Mouse (Mus musculus): ENCODE data around the gene Cdkl2. TPM values are rescaled to one million over a fixed set of nuclear protein-coding genes. Genes with fewer than 3 reads are reported as not detected.
A peak's percentile ranks its signal among the peaks of the same experiment; 100 is the strongest.

Gene Cdkl2
- polyA plus RNA-seq, 1 experiment from 2014 or later: 3.1 TPM

GRCm38 (mm10) chr5:92042377-92043348 lies 1.0 kb downstream of the Cdkl2 start:
- H3K36me3 ChIP-seq (ENCODE audit: inconsistent target): no peaks in the 10 kb centered on the region
- peak overlapping the region; percentile 61 for H3K27ac ChIP-seq
- peak overlapping the region; percentile 71 for H3K4me3 ChIP-seq (ENCODE audit: inconsistent target)
- WGBS (ENCODE audit: missing documents): under 1% methylated on average over 67 of the region's 68 CpGs
- no peaks in the 10 kb centered on the region for H3K79me2 ChIP-seq (ENCODE audit: inconsistent target)

- 31% methylated on average over 2 of the region's 2 CpGs for WGBS (ENCODE audit: missing documents)
- H3K27ac ChIP-seq: no peak overlapping the region
- H3K79me2 ChIP-seq (ENCODE audit: inconsistent target): no peaks in the 10 kb centered on the region
- H3K36me3 ChIP-seq (ENCODE audit: inconsistent target): no peaks in the 10 kb centered on the region
- no peak overlapping the region for H3K4me3 ChIP-seq (ENCODE audit: inconsistent target)
Measured at GRCm38 (mm10) chr5:92019960-92020359, 23.7 kb downstream of the Cdkl2 start.

GRCm38 (mm10) chr5:92011756-92012155 lies 31.9 kb downstream of the Cdkl2 start:
- Histone ChIP-seq H3K79me2 (ENCODE audit: inconsistent target) (no peaks in the 10 kb centered on the region), H3K36me3 (ENCODE audit: inconsistent target) (no peaks in the 10 kb centered on the region), H3K4me3 (ENCODE audit: inconsistent target) (no peak overlapping the region), H3K27ac (no peak overlapping the region)
- 92% methylated on average over 7 of the region's 7 CpGs for WGBS (ENCODE audit: missing documents)

- WGBS (ENCODE audit: missing documents): 77% methylated on average over 2 of the region's 2 CpGs
- Histone ChIP-seq H3K4me3 (ENCODE audit: inconsistent target) (no peak overlapping the region), H3K27ac (no peak overlapping the region), H3K79me2 (ENCODE audit: inconsistent target) (no peaks in the 10 kb centered on the region), H3K36me3 (ENCODE audit: inconsistent target) (no peaks in the 10 kb centered on the region)
Measured at GRCm38 (mm10) chr5:92009827-92010226, 33.9 kb downstream of the Cdkl2 start.

GRCm38 (mm10) chr5:92003011-92003410 lies 40.7 kb downstream of the Cdkl2 start:
- no peaks in the 10 kb centered on the region for H3K36me3 ChIP-seq (ENCODE audit: inconsistent target)
- H3K27ac ChIP-seq: no peak overlapping the region
- 64% methylated on average over 2 of the region's 2 CpGs for WGBS (ENCODE audit: missing documents)
- H3K79me2 ChIP-seq (ENCODE audit: inconsistent target): no peaks in the 10 kb centered on the region
- H3K4me3 ChIP-seq (ENCODE audit: inconsistent target): no peak overlapping the region

GRCm38 (mm10) chr5:92000770-92001169 lies 42.9 kb downstream of the Cdkl2 start:
- Histone ChIP-seq H3K27ac (no peak overlapping the region), H3K79me2 (ENCODE audit: inconsistent target) (no peaks in the 10 kb centered on the region), H3K4me3 (ENCODE audit: inconsistent target) (no peak overlapping the region), H3K36me3 (ENCODE audit: inconsistent target) (no peaks in the 10 kb centered on the region)
- WGBS (ENCODE audit: missing documents): 12% methylated on average over 2 of the region's 2 CpGs

- H3K27ac ChIP-seq: no peak overlapping the region
- H3K79me2 ChIP-seq (ENCODE audit: inconsistent target): no peaks in the 10 kb centered on the region
- 84% methylated on average over 8 of the region's 13 CpGs for WGBS (ENCODE audit: missing documents)
- H3K4me3 ChIP-seq (ENCODE audit: inconsistent target): no peak overlapping the region
- no peaks in the 10 kb centered on the region for H3K36me3 ChIP-seq (ENCODE audit: inconsistent target)
Measured at GRCm38 (mm10) chr5:91994546-91994945, 49.1 kb downstream of the Cdkl2 start.

GRCm38 (mm10) chr5:91993061-91993460 lies 50.6 kb downstream of the Cdkl2 start:
- WGBS (ENCODE audit: missing documents): 89% methylated on average over 2 of the region's 2 CpGs
- H3K36me3 ChIP-seq (ENCODE audit: inconsistent target): no peaks in the 10 kb centered on the region
- H3K27ac ChIP-seq: no peak overlapping the region
- H3K4me3 ChIP-seq (ENCODE audit: inconsistent target): no peak overlapping the region
- H3K79me2 ChIP-seq (ENCODE audit: inconsistent target): no peaks in the 10 kb centered on the region

- WGBS (ENCODE audit: missing documents): 88% methylated on average over 5 of the region's 6 CpGs
- no peak overlapping the region for H3K27ac ChIP-seq
- H3K79me2 ChIP-seq (ENCODE audit: inconsistent target): no peaks in the 10 kb centered on the region
- no peaks in the 10 kb centered on the region for H3K36me3 ChIP-seq (ENCODE audit: inconsistent target)
- H3K4me3 ChIP-seq (ENCODE audit: inconsistent target): no peak overlapping the region
Measured at GRCm38 (mm10) chr5:91991191-91991937, 52.3 kb downstream of the Cdkl2 start.

- WGBS (ENCODE audit: missing documents): 87% methylated on average over 9 of the region's 9 CpGs
Measured at GRCm38 (mm10) chr5:91989261-91989660, 54.4 kb downstream of the Cdkl2 start.

GRCm38 (mm10) chr5:91987799-91988198 lies 55.9 kb downstream of the Cdkl2 start:
- 96% methylated on average over 2 of the region's 2 CpGs for WGBS (ENCODE audit: missing documents)

More at GRCm38 (mm10) chr5:91989261-91989660, 54.4 kb downstream of the Cdkl2 start:
- H3K79me2 ChIP-seq (ENCODE audit: inconsistent target): no peaks in the 10 kb centered on the region
- no peaks in the 10 kb centered on the region for H3K36me3 ChIP-seq (ENCODE audit: inconsistent target)
- H3K4me3 ChIP-seq (ENCODE audit: inconsistent target): no peak overlapping the region
- H3K27ac ChIP-seq: no peak overlapping the region

GRCm38 (mm10) chr5:91987236-91987635 lies 56.4 kb downstream of the Cdkl2 start, which contains the start of gene Odaph:
TSS of gene Odaph (plus strand) at chr5:91987475.
- Histone ChIP-seq H3K4me3 (ENCODE audit: inconsistent target) (no peak within 1 kb of the TSS), H3K36me3 (ENCODE audit: inconsistent target) (no peaks in the 10 kb centered on the region)

More at GRCm38 (mm10) chr5:91987799-91988198, 55.9 kb downstream of the Cdkl2 start:
- no peaks in the 10 kb centered on the region for H3K36me3 ChIP-seq (ENCODE audit: inconsistent target)
- no peak overlapping the region for H3K4me3 ChIP-seq (ENCODE audit: inconsistent target)
- H3K27ac ChIP-seq: no peak overlapping the region
- no peaks in the 10 kb centered on the region for H3K79me2 ChIP-seq (ENCODE audit: inconsistent target)

GRCm38 (mm10) chr5:91985721-91986120 lies 58.0 kb downstream of the Cdkl2 start:
- Histone ChIP-seq H3K79me2 (ENCODE audit: inconsistent target) (no peaks in the 10 kb centered on the region), H3K4me3 (ENCODE audit: inconsistent target) (no peak overlapping the region), H3K36me3 (ENCODE audit: inconsistent target) (no peaks in the 10 kb centered on the region), H3K27ac (no peak overlapping the region)
- WGBS (ENCODE audit: missing documents): 74% methylated on average over 2 of the region's 2 CpGs

More at GRCm38 (mm10) chr5:91987236-91987635, 56.4 kb downstream of the Cdkl2 start, which contains the start of gene Odaph:
- 75% methylated on average over 4 of the region's 4 CpGs for WGBS (ENCODE audit: missing documents)
- Histone ChIP-seq H3K79me2 (ENCODE audit: inconsistent target) (no peaks in the 10 kb centered on the region), H3K27ac (no peak within 1 kb of the TSS)

- H3K27ac ChIP-seq: no peak overlapping the region
- H3K79me2 ChIP-seq (ENCODE audit: inconsistent target): no peaks in the 10 kb centered on the region
- no peak overlapping the region for H3K4me3 ChIP-seq (ENCODE audit: inconsistent target)
- no peaks in the 10 kb centered on the region for H3K36me3 ChIP-seq (ENCODE audit: inconsistent target)
- WGBS (ENCODE audit: missing documents): 84% methylated on average over 2 of the region's 2 CpGs
Measured at GRCm38 (mm10) chr5:91983490-91983889, 60.2 kb downstream of the Cdkl2 start.
